Mouse (Mus musculus) regulatory T cell (primary cell): Measurements from ENCODE around the gene Dgcr2.

Experiments
- in situ Hi-C: fragments of 300-600 bp; cut with MboI, MseI; formaldehyde crosslinking; loops from one replicate; pipeline ENCODE4 v1.15.1; 2025; ENCODE audit warnings: high pct_unique_total_duplicates

Gene Dgcr2

GRCm38 (mm10) chr16:17848928-17849327, 49.4 kb downstream of the Dgcr2 start:
- in situ Hi-C loops, result no loop called here

- in situ Hi-C loops, result no loop called here
Measured at GRCm38 (mm10) chr16:17848431-17848830, 49.9 kb downstream of the Dgcr2 start.

- in situ Hi-C loops, result no loop called here
Measured at GRCm38 (mm10) chr16:17843701-17844365, 54.5 kb downstream of the Dgcr2 start.

- in situ Hi-C loops, result no loop called here
Measured at GRCm38 (mm10) chr16:17842437-17842836, 55.9 kb downstream of the Dgcr2 start.

GRCm38 (mm10) chr16:17839976-17840375, 58.4 kb downstream of the Dgcr2 start:
- in situ Hi-C loops, result no loop called here

GRCm38 (mm10) chr16:17838051-17838450, 60.3 kb downstream of the Dgcr2 start, which contains the start of gene Car15:
TSS of gene Car15 (minus strand) at chr16:17838364.
- in situ Hi-C loops, result no loop called here

GRCm38 (mm10) chr16:17835481-17835880, 62.9 kb downstream of the Dgcr2 start:
- in situ Hi-C loops, result no loop called here

GRCm38 (mm10) chr16:17834543-17834942, 63.8 kb downstream of the Dgcr2 start:
- in situ Hi-C loops, result no loop called here

- in situ Hi-C loops, result no loop called here
Measured at GRCm38 (mm10) chr16:17833681-17834399, 64.5 kb downstream of the Dgcr2 start.

GRCm38 (mm10) chr16:17833321-17833680, 65.1 kb downstream of the Dgcr2 start:
- in situ Hi-C loops, result no loop called here

GRCm38 (mm10) chr16:17832821-17833220, 65.5 kb downstream of the Dgcr2 start, which contains the start of gene B830017H08Rik:
TSS of gene B830017H08Rik (plus strand) at chr16:17833121.
- in situ Hi-C loops, result no loop called here

- in situ Hi-C loops, result no loop called here
Measured at GRCm38 (mm10) chr16:17831781-17832180, 66.6 kb downstream of the Dgcr2 start.

- in situ Hi-C loops, result no loop called here
Measured at GRCm38 (mm10) chr16:17830385-17831178, 67.8 kb downstream of the Dgcr2 start.

- in situ Hi-C loops, result no loop called here
Measured at GRCm38 (mm10) chr16:17828867-17829266, 69.5 kb downstream of the Dgcr2 start.

GRCm38 (mm10) chr16:17828229-17828628, 70.1 kb downstream of the Dgcr2 start:
- in situ Hi-C loops, result no loop called here

GRCm38 (mm10) chr16:17826500-17826899, 71.9 kb downstream of the Dgcr2 start:
- in situ Hi-C loops, result no loop called here

GRCm38 (mm10) chr16:17816528-17816927, 81.8 kb downstream of the Dgcr2 start:
- in situ Hi-C loops, result no loop called here

- in situ Hi-C loops, result no loop called here
Measured at GRCm38 (mm10) chr16:17815411-17816402, 82.7 kb downstream of the Dgcr2 start.

GRCm38 (mm10) chr16:17813173-17813572, 85.2 kb downstream of the Dgcr2 start:
- in situ Hi-C loops, result loop anchor here (5.0 kb wide), 1 partner anchor 71 kb away; no protein-coding TSS in a partner anchor

GRCm38 (mm10) chr16:17812120-17812519, 86.2 kb downstream of the Dgcr2 start:
- in situ Hi-C loops, result loop anchor here (5.0 kb wide), 1 partner anchor 70 kb away; no protein-coding TSS in a partner anchor

GRCm38 (mm10) chr16:17809711-17810110, 88.7 kb downstream of the Dgcr2 start:
- in situ Hi-C loops, result loop anchor here (5.0 kb wide), 1 partner anchor 67 kb away; no protein-coding TSS in a partner anchor
